Mouse (Mus musculus): ENCODE measurements at regions not wholly inside any gene's neighbourhood (a gene's known extent, or its start where the extent isn't known, plus 50 kb on each side); places are given as distances from the start of the nearest gene placed in this dataset.

GRCm38 (mm10) chr11:8297462-8297861 is 366.9 kb downstream of the Tns3 start:
- DNase-seq (ENCODE audit: low spot score) (no peak), ATAC-seq (ENCODE audit: insufficient read depth, low read depth) (no peak)
- Histone ChIP-seq H3K4me3 (ENCODE audit: low read depth, low read length) (no peak overlapping the region), H3K9ac (replicated peaks; ENCODE audit: low read depth, low read length) (no peak overlapping the region), H3K4me2 (ENCODE audit: low read depth, low read length) (no peak overlapping the region), H3K27me3 (ENCODE audit: control insufficient read depth, insufficient read depth, low read length) (no peaks in the 10 kb centered on the region), H3K4me1 (ENCODE audit: control insufficient read depth, insufficient read depth) (no peaks in the 10 kb centered on the region), H3K27ac (ENCODE audit: low read depth) (no peak overlapping the region), H3K36me3 (replicated peaks; ENCODE audit: control insufficient read depth, insufficient read depth, low read length) (no peaks in the 10 kb centered on the region), H3K9me3 (replicated peaks; ENCODE audit: control insufficient read depth, low read length) (no peaks in the 10 kb centered on the region)
- WGBS = 72% methylated on average over 5 of the region's 5 CpGs
- no peak for TF ChIP-seq CTCF (IDR thresholded peaks at IDR 0.05; ENCODE audit: low read depth)
- no peak for TF ChIP-seq EP300 (IDR thresholded peaks at IDR 0.05; ENCODE audit: low read depth)

GRCm38 (mm10) chr11:8293322-8294014 is 370.9 kb downstream of the Tns3 start:
- Histone ChIP-seq H3K4me2 (ENCODE audit: low read depth, low read length) (no peak overlapping the region), H3K36me3 (replicated peaks; ENCODE audit: control insufficient read depth, insufficient read depth, low read length) (no peaks in the 10 kb centered on the region), H3K27ac (ENCODE audit: low read depth) (no peak overlapping the region), H3K9ac (replicated peaks; ENCODE audit: low read depth, low read length) (no peak overlapping the region), H3K27me3 (ENCODE audit: control insufficient read depth, insufficient read depth, low read length) (no peaks in the 10 kb centered on the region), H3K9me3 (replicated peaks; ENCODE audit: control insufficient read depth, low read length) (no peaks in the 10 kb centered on the region), H3K4me1 (ENCODE audit: control insufficient read depth, insufficient read depth) (no peaks in the 10 kb centered on the region), H3K4me3 (ENCODE audit: low read depth, low read length) (no peak overlapping the region)
- ATAC-seq (ENCODE audit: insufficient read depth, low read depth) (no peak), DNase-seq (ENCODE audit: low spot score) (no peak)
- TF ChIP-seq EP300 (IDR thresholded peaks at IDR 0.05; ENCODE audit: low read depth) (no peak), CTCF (IDR thresholded peaks at IDR 0.05; ENCODE audit: low read depth) (no peak)
- 59% methylated on average over 6 of the region's 6 CpGs for WGBS

GRCm38 (mm10) chr11:8285271-8285670 is 379.1 kb downstream of the Tns3 start:
- H3K9ac ChIP-seq (replicated peaks; ENCODE audit: low read depth, low read length) = no peak overlapping the region
- DNase-seq (ENCODE audit: low spot score) (no peak), ATAC-seq (ENCODE audit: insufficient read depth, low read depth) (no peak)
- H3K9me3 ChIP-seq (replicated peaks; ENCODE audit: control insufficient read depth, low read length) = no peaks in the 10 kb centered on the region
- H3K4me3 ChIP-seq (ENCODE audit: low read depth, low read length) = no peak overlapping the region
- TF ChIP-seq CTCF (IDR thresholded peaks at IDR 0.05; ENCODE audit: low read depth) (no peak), EP300 (IDR thresholded peaks at IDR 0.05; ENCODE audit: low read depth) (no peak)
- H3K27ac ChIP-seq (ENCODE audit: low read depth) = no peak overlapping the region
- H3K27me3 ChIP-seq (ENCODE audit: control insufficient read depth, insufficient read depth, low read length) = no peaks in the 10 kb centered on the region
- no peak overlapping the region for H3K4me2 ChIP-seq (ENCODE audit: low read depth, low read length)
- 88% methylated on average over 1 of the region's 1 CpGs for WGBS
- no peaks in the 10 kb centered on the region for H3K36me3 ChIP-seq (replicated peaks; ENCODE audit: control insufficient read depth, insufficient read depth, low read length)
- no peaks in the 10 kb centered on the region for H3K4me1 ChIP-seq (ENCODE audit: control insufficient read depth, insufficient read depth)

- DNase-seq (ENCODE audit: low spot score) (no peak), ATAC-seq (ENCODE audit: insufficient read depth, low read depth) (no peak)
- Histone ChIP-seq H3K27me3 (ENCODE audit: control insufficient read depth, insufficient read depth, low read length) (no peaks in the 10 kb centered on the region), H3K4me1 (ENCODE audit: control insufficient read depth, insufficient read depth) (no peaks in the 10 kb centered on the region), H3K4me2 (ENCODE audit: low read depth, low read length) (no peak overlapping the region), H3K36me3 (replicated peaks; ENCODE audit: control insufficient read depth, insufficient read depth, low read length) (no peaks in the 10 kb centered on the region), H3K27ac (ENCODE audit: low read depth) (no peak overlapping the region), H3K4me3 (ENCODE audit: low read depth, low read length) (no peak overlapping the region), H3K9ac (replicated peaks; ENCODE audit: low read depth, low read length) (no peak overlapping the region), H3K9me3 (replicated peaks; ENCODE audit: control insufficient read depth, low read length) (no peaks in the 10 kb centered on the region)
- WGBS = 66% methylated on average over 4 of the region's 4 CpGs
- TF ChIP-seq EP300 (IDR thresholded peaks at IDR 0.05; ENCODE audit: low read depth) = no peak
- TF ChIP-seq CTCF (IDR thresholded peaks at IDR 0.05; ENCODE audit: low read depth) = no peak
These were observed 389.1 kb downstream of the Tns3 start for GRCm38 (mm10) chr11:8275203-8275602.

GRCm38 (mm10) chr11:8269171-8269570 is 395.2 kb downstream of the Tns3 start:
- H3K27me3 ChIP-seq (ENCODE audit: control insufficient read depth, insufficient read depth, low read length) = no peaks in the 10 kb centered on the region
- no peak overlapping the region for H3K9ac ChIP-seq (replicated peaks; ENCODE audit: low read depth, low read length)
- no peak for DNase-seq (ENCODE audit: low spot score)
- WGBS = 60% methylated on average over 2 of the region's 2 CpGs
- no peaks in the 10 kb centered on the region for H3K4me1 ChIP-seq (ENCODE audit: control insufficient read depth, insufficient read depth)
- TF ChIP-seq EP300 (IDR thresholded peaks at IDR 0.05; ENCODE audit: low read depth) = no peak
- no peak for TF ChIP-seq CTCF (IDR thresholded peaks at IDR 0.05; ENCODE audit: low read depth)
- H3K4me3 ChIP-seq (ENCODE audit: low read depth, low read length) = no peak overlapping the region
- no peak overlapping the region for H3K4me2 ChIP-seq (ENCODE audit: low read depth, low read length)
- H3K36me3 ChIP-seq (replicated peaks; ENCODE audit: control insufficient read depth, insufficient read depth, low read length) = no peaks in the 10 kb centered on the region
- H3K27ac ChIP-seq (ENCODE audit: low read depth) = no peak overlapping the region
- ATAC-seq (ENCODE audit: insufficient read depth, low read depth) = no peak
- no peaks in the 10 kb centered on the region for H3K9me3 ChIP-seq (replicated peaks; ENCODE audit: control insufficient read depth, low read length)

- WGBS = 53% methylated on average over 2 of the region's 2 CpGs
- Histone ChIP-seq H3K9ac (replicated peaks; ENCODE audit: low read depth, low read length) (no peak overlapping the region), H3K27ac (ENCODE audit: low read depth) (no peak overlapping the region), H3K27me3 (ENCODE audit: control insufficient read depth, insufficient read depth, low read length) (no peaks in the 10 kb centered on the region), H3K4me2 (ENCODE audit: low read depth, low read length) (no peak overlapping the region), H3K9me3 (replicated peaks; ENCODE audit: control insufficient read depth, low read length) (no peaks in the 10 kb centered on the region), H3K4me1 (ENCODE audit: control insufficient read depth, insufficient read depth) (no peaks in the 10 kb centered on the region), H3K4me3 (ENCODE audit: low read depth, low read length) (no peak overlapping the region), H3K36me3 (replicated peaks; ENCODE audit: control insufficient read depth, insufficient read depth, low read length) (no peaks in the 10 kb centered on the region)
- ATAC-seq (ENCODE audit: insufficient read depth, low read depth) (no peak), DNase-seq (ENCODE audit: low spot score) (no peak)
- no peak for TF ChIP-seq CTCF (IDR thresholded peaks at IDR 0.05; ENCODE audit: low read depth)
- no peak for TF ChIP-seq EP300 (IDR thresholded peaks at IDR 0.05; ENCODE audit: low read depth)
These were observed 410.3 kb downstream of the Tns3 start for GRCm38 (mm10) chr11:8254036-8254435.

Data from heart, postnatal 0 days (tissue).